Mouse (Mus musculus): ENCODE data around the gene Sctr.

DNA sequence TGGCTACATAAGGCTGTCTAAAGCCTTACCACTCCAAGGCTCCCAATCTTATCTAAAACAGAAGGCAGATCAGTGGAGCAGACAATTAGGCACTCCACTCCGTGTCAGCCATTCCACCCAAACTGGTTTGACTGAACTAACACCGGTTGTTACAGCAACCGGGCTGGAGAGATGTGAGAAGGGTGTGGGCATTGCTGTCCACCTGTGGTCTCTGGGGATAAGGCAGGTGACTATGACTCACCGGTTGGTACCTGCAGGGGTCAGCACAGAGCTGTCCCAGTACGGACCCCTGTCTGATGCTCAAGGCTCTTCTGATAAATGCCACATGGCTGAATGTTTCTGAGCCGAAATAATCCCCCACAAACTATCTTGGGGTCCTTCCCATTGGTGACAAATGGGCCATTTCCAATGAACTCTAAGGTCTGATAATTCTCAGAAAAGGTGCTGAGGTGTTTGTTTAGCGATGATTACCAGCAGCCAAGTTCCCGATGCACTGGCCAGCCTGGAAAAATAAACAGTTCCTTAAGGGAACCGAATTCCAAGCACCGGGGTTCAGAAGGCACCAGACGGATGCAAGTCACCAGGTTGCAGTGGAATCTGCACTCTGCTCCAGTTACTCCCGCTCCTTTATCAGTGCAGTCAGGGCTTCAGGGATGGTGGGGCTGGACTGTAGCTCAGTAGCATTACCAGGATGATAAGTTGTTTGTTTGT lies 40.7 kb upstream of the Sctr start:
- TF ChIP-seq CTCF (IDR thresholded peaks at IDR 0.05; ENCODE audit: low read depth) (peak; percentile 15; the same call in 1 of the 2 replicates), EP300 (IDR thresholded peaks at IDR 0.05; ENCODE audit: low read depth) (no peak)
